Mouse (Mus musculus) midbrain, embryonic 12.5 days (tissue): ENCODE data around the gene Sin3b. TPM values are rescaled to one million over a fixed set of nuclear protein-coding genes. Genes with fewer than 3 reads are reported as not detected.
A peak's percentile ranks its signal among the peaks of the same experiment; 100 is the strongest.

Experiments used
- ATAC-seq: fragments of 200-750 bp; cut with Nextera tagmentation; 2 replicates; pipeline ENCODE4 v1.8.0; 2017; ENCODE audit warnings: low read depth, moderate TSS enrichment, moderate library complexity; ENCODE audit not compliant: low FRiP score
- H3K27ac ChIP-seq: fragments of 300-500 bp; sonication (generic); replicated peaks from 2 replicates; pipeline ENCODE4 v1.5.1; 2016; ENCODE audit warnings: mild to moderate bottlenecking
- H3K27me3 ChIP-seq: fragments of 300-500 bp; sonication (generic); 2 replicates; pipeline ENCODE4 v1.6.1; 2016; ENCODE audit warnings: mild to moderate bottlenecking
- H3K36me3 ChIP-seq: fragments of 300-500 bp; sonication (generic); 2 replicates; pipeline ENCODE4 v1.6.1; 2016
- H3K4me1 ChIP-seq: fragments of 300-500 bp; sonication (generic); 2 replicates; pipeline ENCODE4 v1.6.1; 2016
- H3K4me2 ChIP-seq: fragments of 300-500 bp; sonication (generic); replicated peaks from 2 replicates; pipeline ENCODE4 v1.6.1; 2016; ENCODE audit warnings: mild to moderate bottlenecking, moderate library complexity
- H3K4me3 ChIP-seq: fragments of 300-500 bp; sonication (generic); 2 replicates; pipeline ENCODE4 v1.5.1; 2016; ENCODE audit warnings: mild to moderate bottlenecking
- H3K9ac ChIP-seq: fragments of 300-500 bp; sonication (generic); replicated peaks from 2 replicates; pipeline ENCODE4 v1.6.1; 2016; ENCODE audit warnings: mild to moderate bottlenecking, moderate library complexity
- H3K9me3 ChIP-seq: fragments of 300-500 bp; sonication (generic); 2 replicates; pipeline ENCODE4 v1.6.1; 2016; ENCODE audit warnings: mild to moderate bottlenecking
- WGBS: fragments of 180-500 bp; shearing (Covaris S2); methylation state at CpG from one replicate; pipeline ENCODE4 v1.1.7; 2016; 5-methylcytosine and 5-hydroxymethylcytosine counted together
- polyA plus RNA-seq: library from polyadenylated mRNA; unstranded; fragments of >200 nt; fragmentation: Nextera tagmentation; extraction: Ambion mirVana; gene quantifications from 2 replicates; pipeline ENCODE4 v1.2.1, GENCODE M21; 2016

The Sin3b gene
- polyA plus RNA-seq, 1 experiment from 2014 or later = 157 TPM

- Histone ChIP-seq H3K4me1 (no peaks in the 10 kb centered on the region; the same call in 1 of the 2 replicates), H3K36me3 (no peaks in the 10 kb centered on the region), H3K27ac (no peak overlapping the region), H3K9me3 (no peaks in the 10 kb centered on the region), H3K27me3 (no peaks in the 10 kb centered on the region; the same call in 1 of the 2 replicates), H3K4me2 (no peak overlapping the region), H3K4me3 (no peak overlapping the region), H3K9ac (no peak overlapping the region)
- 91% methylated on average over 5 of the region's 5 CpGs for WGBS
- ATAC-seq = no peak
These were observed 6.5 kb upstream of the Sin3b start for GRCm38 (mm10) chr8:72716594-72716993.

DNA sequence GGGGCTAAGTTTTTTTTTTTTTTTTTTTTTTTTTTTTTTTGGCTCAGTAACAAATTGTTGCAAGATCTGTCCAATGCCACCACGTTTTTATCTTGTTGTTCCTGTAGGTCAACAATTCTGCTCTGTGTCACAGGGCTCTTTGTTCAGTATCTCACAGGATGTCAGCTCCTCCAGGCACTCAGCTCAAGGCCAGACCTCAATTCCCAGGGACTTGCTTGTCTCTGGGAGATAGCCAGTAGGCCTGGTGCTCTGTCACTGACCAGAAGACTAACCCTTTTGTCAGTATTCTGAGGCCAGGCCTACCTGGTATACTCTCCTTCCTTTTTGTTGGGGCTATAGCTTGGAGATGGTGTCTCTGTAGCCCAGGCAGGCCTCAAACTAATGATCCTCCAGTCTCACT lies 2.5 kb upstream of the Sin3b start:
- peaks cover 7% of the 10 kb centered on the region for H3K36me3 ChIP-seq
- H3K4me1 ChIP-seq = peaks cover 7% of the 10 kb centered on the region
- H3K4me2 ChIP-seq = no peak overlapping the region
- H3K9ac ChIP-seq = no peak overlapping the region
- H3K4me3 ChIP-seq = no peak overlapping the region
- no peaks in the 10 kb centered on the region for H3K27me3 ChIP-seq
- ATAC-seq = no peak
- 39% methylated on average over 1 of the region's 1 CpGs for WGBS
- H3K27ac ChIP-seq = no peak overlapping the region
- no peaks in the 10 kb centered on the region for H3K9me3 ChIP-seq

DNA sequence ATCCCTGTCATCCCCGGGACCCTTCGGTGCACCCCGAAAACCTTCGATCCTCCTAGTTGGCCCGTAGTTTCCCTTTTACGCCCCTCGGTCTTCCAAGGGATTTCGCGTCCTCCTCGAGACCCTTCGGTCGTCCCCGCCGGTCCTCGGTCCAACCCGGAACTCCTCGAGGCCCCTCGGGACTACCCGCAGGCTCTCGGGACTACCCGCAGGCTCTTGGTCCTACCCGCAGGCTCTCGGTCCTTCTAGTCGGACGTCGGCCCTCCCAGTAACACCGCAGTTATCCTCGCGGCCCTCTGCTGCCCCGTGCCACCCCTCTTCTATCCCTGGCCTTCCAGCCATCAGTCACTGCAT lies 541 bp downstream of the Sin3b start:
- H3K27me3 ChIP-seq = no peaks in the 10 kb centered on the region
- H3K4me1 ChIP-seq = peaks cover 8% of the 10 kb centered on the region
- H3K4me3 ChIP-seq = peak overlapping the region; percentile 76
- H3K9me3 ChIP-seq = no peaks in the 10 kb centered on the region
- no peak overlapping the region for H3K27ac ChIP-seq
- peak overlapping the region; percentile 91 for H3K4me2 ChIP-seq
- peak overlapping the region; percentile 81 for H3K9ac ChIP-seq
- peak; percentile 50 for ATAC-seq
- peaks cover 37% of the 10 kb centered on the region for H3K36me3 ChIP-seq
- under 1% methylated on average over 30 of the region's 30 CpGs for WGBS

DNA sequence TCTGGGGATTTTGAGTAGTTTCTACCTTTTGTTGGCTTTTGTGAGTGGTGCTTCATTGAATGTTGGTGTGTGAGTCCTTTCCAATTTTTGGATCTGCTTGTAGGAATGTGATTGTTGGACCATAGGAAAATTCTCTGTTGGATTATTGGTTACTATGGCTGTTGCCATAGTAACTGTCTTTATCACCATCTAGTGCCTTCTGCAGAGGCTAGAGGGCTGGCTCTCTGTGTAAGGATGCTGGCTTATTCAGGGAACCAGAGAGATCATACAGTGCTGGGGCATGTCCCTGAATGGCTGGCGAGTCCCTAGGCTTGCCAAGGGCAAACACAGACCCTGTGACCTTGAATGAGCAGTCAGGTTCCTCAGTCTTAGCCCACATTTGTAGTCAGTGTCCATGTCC lies 5.6 kb downstream of the Sin3b start:
- no peak for ATAC-seq
- Histone ChIP-seq H3K36me3 (peaks cover 85% of the 10 kb centered on the region), H3K9me3 (no peaks in the 10 kb centered on the region)

DNA sequence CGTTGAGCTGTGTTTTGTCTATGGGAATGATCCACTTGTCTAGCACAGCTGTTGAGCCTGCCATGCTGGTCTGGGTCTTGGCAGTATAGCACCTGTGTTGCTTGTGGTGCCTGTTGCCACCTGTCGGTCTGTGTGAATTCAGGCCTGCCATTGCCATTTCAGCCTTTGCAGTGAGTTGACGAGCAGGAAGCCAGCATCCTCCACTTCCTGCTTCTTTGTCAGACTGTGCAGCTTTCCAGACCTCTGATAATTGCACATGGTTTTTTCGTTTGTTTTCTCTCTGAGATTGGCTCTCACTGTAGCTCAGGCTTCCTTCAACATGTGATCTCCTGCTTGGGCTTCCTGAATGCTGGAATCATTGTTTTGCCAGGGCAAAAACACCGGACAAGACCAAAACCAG lies 11.9 kb downstream of the Sin3b start:
- no peak overlapping the region for H3K4me3 ChIP-seq
- no peaks in the 10 kb centered on the region for H3K4me1 ChIP-seq
- no peak overlapping the region for H3K9ac ChIP-seq
- peaks cover 95% of the 10 kb centered on the region for H3K36me3 ChIP-seq
- no peak for ATAC-seq
- H3K27ac ChIP-seq = no peak overlapping the region
- WGBS = 89% methylated on average over 5 of the region's 5 CpGs
- no peak overlapping the region for H3K4me2 ChIP-seq
- no peaks in the 10 kb centered on the region for H3K9me3 ChIP-seq
- no peaks in the 10 kb centered on the region for H3K27me3 ChIP-seq

More for the DNA sequence above, 5.6 kb downstream of the Sin3b start:
- no peaks in the 10 kb centered on the region for H3K27me3 ChIP-seq
- H3K4me3 ChIP-seq = no peak overlapping the region
- H3K4me2 ChIP-seq = no peak overlapping the region
- no peak overlapping the region for H3K9ac ChIP-seq
- 56% methylated on average over 1 of the region's 1 CpGs for WGBS
- H3K4me1 ChIP-seq = peaks cover 11% of the 10 kb centered on the region
- H3K27ac ChIP-seq = no peak overlapping the region

GRCm38 (mm10) chr8:72736868-72737267 lies 13.8 kb downstream of the Sin3b start:
- Histone ChIP-seq H3K27ac (no peak overlapping the region), H3K36me3 (peaks cover 95% of the 10 kb centered on the region), H3K9ac (no peak overlapping the region), H3K9me3 (no peaks in the 10 kb centered on the region), H3K27me3 (no peaks in the 10 kb centered on the region), H3K4me1 (no peaks in the 10 kb centered on the region), H3K4me3 (no peak overlapping the region), H3K4me2 (no peak overlapping the region)
- no peak for ATAC-seq

GRCm38 (mm10) chr8:72746061-72746460 lies 23.0 kb downstream of the Sin3b start:
- H3K36me3 ChIP-seq = peaks cover 98% of the 10 kb centered on the region
- no peak overlapping the region for H3K4me3 ChIP-seq
- H3K9ac ChIP-seq = no peak overlapping the region
- no peak overlapping the region for H3K4me2 ChIP-seq
- no peaks in the 10 kb centered on the region for H3K4me1 ChIP-seq
- 38% methylated on average over 5 of the region's 5 CpGs for WGBS
- ATAC-seq = no peak
- H3K9me3 ChIP-seq = no peaks in the 10 kb centered on the region
- no peak overlapping the region for H3K27ac ChIP-seq
- no peaks in the 10 kb centered on the region for H3K27me3 ChIP-seq

- 95% methylated on average over 26 of the region's 26 CpGs for WGBS
- Histone ChIP-seq H3K27me3 (no peaks in the 10 kb centered on the region), H3K4me3 (no peak overlapping the region), H3K4me2 (no peak overlapping the region), H3K36me3 (peaks cover 96% of the 10 kb centered on the region), H3K27ac (no peak overlapping the region), H3K9me3 (no peaks in the 10 kb centered on the region), H3K4me1 (no peaks in the 10 kb centered on the region), H3K9ac (no peak overlapping the region)
- ATAC-seq = no peak
These were observed 26.8 kb downstream of the Sin3b start for GRCm38 (mm10) chr8:72749846-72750245.

- Histone ChIP-seq H3K4me2 (no peak overlapping the region), H3K36me3 (peaks cover 92% of the 10 kb centered on the region), H3K9me3 (no peaks in the 10 kb centered on the region), H3K9ac (no peak overlapping the region), H3K4me1 (no peaks in the 10 kb centered on the region), H3K27ac (no peak overlapping the region), H3K27me3 (no peaks in the 10 kb centered on the region), H3K4me3 (no peak overlapping the region)
- 94% methylated on average over 6 of the region's 6 CpGs for WGBS
- no peak for ATAC-seq
These were observed 27.2 kb downstream of the Sin3b start for GRCm38 (mm10) chr8:72750266-72750665.

GRCm38 (mm10) chr8:72751126-72751525 lies 28.0 kb downstream of the Sin3b start:
- Histone ChIP-seq H3K27me3 (no peaks in the 10 kb centered on the region), H3K36me3 (peaks cover 93% of the 10 kb centered on the region), H3K27ac (no peak overlapping the region), H3K9me3 (no peaks in the 10 kb centered on the region), H3K4me3 (no peak overlapping the region), H3K4me1 (no peaks in the 10 kb centered on the region), H3K4me2 (no peak overlapping the region), H3K9ac (no peak overlapping the region)
- no peak for ATAC-seq
- 79% methylated on average over 3 of the region's 3 CpGs for WGBS

- peaks cover 93% of the 10 kb centered on the region for H3K36me3 ChIP-seq
- no peaks in the 10 kb centered on the region for H3K4me1 ChIP-seq
- H3K4me2 ChIP-seq = no peak overlapping the region
- H3K9ac ChIP-seq = no peak overlapping the region
- H3K27ac ChIP-seq = no peak overlapping the region
- no peaks in the 10 kb centered on the region for H3K9me3 ChIP-seq
- no peaks in the 10 kb centered on the region for H3K27me3 ChIP-seq
- H3K4me3 ChIP-seq = no peak overlapping the region
- no peak for ATAC-seq
- whole genome bisulfite sequencing = 93% methylated on average over 3 of the region's 3 CpGs
These were observed 29.2 kb downstream of the Sin3b start for GRCm38 (mm10) chr8:72752289-72752688.

GRCm38 (mm10) chr8:72753165-72753564 lies 30.1 kb downstream of the Sin3b start:
- no peak overlapping the region for H3K4me2 ChIP-seq
- no peaks in the 10 kb centered on the region for H3K9me3 ChIP-seq
- H3K36me3 ChIP-seq = peaks cover 92% of the 10 kb centered on the region
- no peak overlapping the region for H3K9ac ChIP-seq
- no peak for ATAC-seq
- no peaks in the 10 kb centered on the region for H3K4me1 ChIP-seq
- WGBS = 96% methylated on average over 9 of the region's 9 CpGs
- no peaks in the 10 kb centered on the region for H3K27me3 ChIP-seq
- H3K27ac ChIP-seq = no peak overlapping the region
- no peak overlapping the region for H3K4me3 ChIP-seq

- ATAC-seq = no peak
- H3K4me3 ChIP-seq = no peak overlapping the region
- 92% methylated on average over 2 of the region's 2 CpGs for WGBS
- no peaks in the 10 kb centered on the region for H3K4me1 ChIP-seq
- no peaks in the 10 kb centered on the region for H3K27me3 ChIP-seq
- H3K36me3 ChIP-seq = peaks cover 91% of the 10 kb centered on the region
- no peaks in the 10 kb centered on the region for H3K9me3 ChIP-seq
- no peak overlapping the region for H3K27ac ChIP-seq
- no peak overlapping the region for H3K9ac ChIP-seq
- H3K4me2 ChIP-seq = no peak overlapping the region
These were observed 30.7 kb downstream of the Sin3b start for GRCm38 (mm10) chr8:72753781-72754180.
